Mouse (Mus musculus) bone marrow, adult 2 months (tissue): Measurements from ENCODE around the gene Dcakd. TPM values are rescaled to one million over a fixed set of nuclear protein-coding genes. Genes with fewer than 3 reads are reported as not detected.

ENCODE experiments used
- H3K27ac ChIP-seq: fragments of 200-500 bp; 2 replicates; pipeline ENCODE4 v1.5.1; 2012; ENCODE audit warnings: low read depth, mild to moderate bottlenecking, control low read depth, inconsistent platforms, low read length; ENCODE audit not compliant: control insufficient read depth, poor library complexity, insufficient read depth
- H3K4me1 ChIP-seq: fragments of 200-500 bp; 2 replicates; pipeline ENCODE4 v1.6.1; 2011; ENCODE audit warnings: low read length; ENCODE audit not compliant: control insufficient read depth, insufficient read depth
- H3K4me3 ChIP-seq: fragments of 200-500 bp; replicated peaks from 2 replicates; pipeline ENCODE3; 2011; ENCODE audit warnings: mild to moderate bottlenecking, low read depth, low read length, control low read depth; ENCODE audit not compliant: control insufficient read depth
- CTCF ChIP-seq: fragments of 200-500 bp; IDR thresholded peaks from 2 replicates; pipeline ENCODE4 v1.5.1; 2011; ENCODE audit warnings: low read length, control low read depth; ENCODE audit not compliant: control insufficient read depth, insufficient read depth
- POLR2A ChIP-seq: fragments of 200-500 bp; IDR thresholded peaks from 2 replicates; pipeline ENCODE4 v1.6.1; 2011; ENCODE audit warnings: low read depth, mild to moderate bottlenecking, control low read depth, low read length, borderline replicate concordance; ENCODE audit not compliant: control insufficient read depth
- WGBS: fragments of 180-500 bp; shearing (Covaris S2); methylation state at CpG from one replicate; pipeline ENCODE4 v1.1.7; 2018; 5-methylcytosine and 5-hydroxymethylcytosine counted together
- polyA plus RNA-seq: library from polyadenylated mRNA; stranded (reverse); fragments of >200 nt; gene quantifications from 2 replicates; pipeline ENCODE4 v1.2.4, GENCODE M21; 2011; ENCODE audit warnings: low replicate concordance; ENCODE audit not compliant: missing spikeins, insufficient read depth, insufficient read length

The Dcakd gene
- polyA plus RNA-seq, 1 experiment, result 13.9 TPM

DNA sequence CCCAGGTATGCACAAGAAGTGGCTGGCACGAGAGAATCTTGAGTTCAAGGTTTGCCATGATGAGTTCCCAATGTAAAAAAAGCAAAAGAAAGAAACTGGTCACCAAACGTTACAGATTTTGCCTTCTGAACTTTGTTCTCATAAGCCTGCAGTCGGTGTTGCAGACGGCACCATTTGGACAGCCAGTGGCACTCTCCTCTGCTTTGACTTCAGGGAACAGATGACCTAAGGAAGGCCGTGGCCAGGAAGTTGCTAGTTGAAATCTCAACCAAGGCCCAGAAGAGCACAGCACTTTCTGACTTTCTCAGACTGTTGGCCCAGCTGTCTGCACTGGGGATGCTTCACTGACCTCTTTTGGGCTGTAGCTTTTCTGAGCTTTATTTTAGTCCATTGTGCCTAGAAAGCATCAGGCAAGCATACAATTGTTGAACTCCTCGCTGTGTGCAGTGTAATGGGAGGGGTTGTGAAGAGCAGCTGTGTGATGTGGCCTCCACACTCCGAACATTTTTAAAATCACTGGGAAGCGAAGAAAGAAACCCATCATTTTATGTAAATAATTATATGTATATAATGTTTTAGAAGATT lies 8.8 kb upstream of the Dcakd start:
- 86% methylated on average over 8 of the region's 8 CpGs for WGBS
- TF ChIP-seq POLR2A, result no peak
- TF ChIP-seq CTCF, result no peak

GRCm38 (mm10) chr11:103035007-103035406 lies 6.9 kb upstream of the Dcakd start:
- Histone ChIP-seq H3K4me1 (no peaks in the 10 kb centered on the region; the same call in 1 of the 2 replicates), H3K4me3 (no peak overlapping the region), H3K27ac (no peak overlapping the region; the same call in 1 of the 2 replicates)
- 82% methylated on average over 6 of the region's 6 CpGs for WGBS
- TF ChIP-seq POLR2A (no peak), CTCF (no peak)

More for the DNA sequence above, 8.8 kb upstream of the Dcakd start:
- Histone ChIP-seq H3K27ac (no peak overlapping the region), H3K4me1 (no peaks in the 10 kb centered on the region; the same call in 1 of the 2 replicates), H3K4me3 (no peak overlapping the region)

DNA sequence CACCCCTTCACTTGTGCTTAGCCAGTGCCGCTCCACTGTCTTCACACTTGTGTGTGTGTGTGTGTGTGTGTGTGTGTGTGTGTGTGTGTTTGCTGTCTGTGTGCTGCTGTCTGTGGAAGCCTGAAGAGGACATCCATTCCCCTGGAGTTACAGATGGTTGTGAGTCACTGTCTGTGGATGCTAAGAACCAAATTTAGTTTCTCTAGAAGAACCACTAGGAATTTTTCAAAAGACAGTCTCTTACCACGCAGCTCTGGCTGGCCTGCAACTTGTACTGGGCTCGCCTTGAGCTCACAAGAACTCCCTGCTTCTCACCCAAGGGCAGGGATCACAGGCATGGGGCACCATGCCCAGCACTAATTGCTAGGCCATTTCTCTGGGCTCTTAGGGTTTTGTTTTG lies 4.9 kb upstream of the Dcakd start:
- 78% methylated on average over 3 of the region's 3 CpGs for WGBS
- TF ChIP-seq CTCF, result no peak
- no peak for TF ChIP-seq POLR2A
- Histone ChIP-seq H3K4me3 (no peak overlapping the region), H3K4me1 (no peaks in the 10 kb centered on the region; the same call in 1 of the 2 replicates), H3K27ac (no peak overlapping the region)

GRCm38 (mm10) chr11:103027570-103028175 lies 460 bp downstream of the Dcakd start:
- Histone ChIP-seq H3K4me1 (peaks cover 2% of the 10 kb centered on the region; the same call in 1 of the 2 replicates), H3K27ac (peak overlapping the region; percentile 79)

GRCm38 (mm10) chr11:103026901-103027300 lies 1.2 kb downstream of the Dcakd start:
- TF ChIP-seq CTCF (no peak), POLR2A (no peak)
- peaks cover 2% of the 10 kb centered on the region; the same call in 1 of the 2 replicates for H3K4me1 ChIP-seq
- no peak overlapping the region for H3K4me3 ChIP-seq
- H3K27ac ChIP-seq, result no peak overlapping the region; the same call in 1 of the 2 replicates
- 58% methylated on average over 3 of the region's 3 CpGs for WGBS

More at GRCm38 (mm10) chr11:103027570-103028175, 460 bp downstream of the Dcakd start:
- WGBS, result 3% methylated on average over 8 of the region's 8 CpGs
- H3K4me3 ChIP-seq, result peak overlapping the region; percentile 86
- no peak for TF ChIP-seq CTCF
- no peak for TF ChIP-seq POLR2A

DNA sequence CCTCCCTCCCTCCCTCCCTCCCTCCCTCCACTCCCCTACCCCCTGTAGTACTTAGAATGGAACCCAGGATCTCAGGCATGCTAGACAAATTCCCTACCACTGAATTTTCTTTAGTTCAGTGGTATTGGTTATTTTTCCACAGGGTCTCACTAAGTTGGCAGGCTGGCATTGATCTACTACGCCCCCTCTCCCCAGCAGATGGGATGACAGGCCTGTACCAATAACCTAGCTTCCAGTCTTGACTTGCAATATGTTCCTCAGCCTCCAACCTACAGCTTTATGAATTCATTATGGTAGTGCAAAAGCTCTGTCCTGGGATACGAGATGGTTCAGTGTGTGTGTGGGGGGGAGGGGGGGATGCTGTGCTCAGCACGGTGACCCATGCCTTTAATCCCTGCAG lies 4.2 kb downstream of the Dcakd start:
- TF ChIP-seq POLR2A, result no peak
- TF ChIP-seq CTCF, result no peak
- no peak overlapping the region for H3K4me3 ChIP-seq
- peaks cover 2% of the 10 kb centered on the region; the same call in 1 of the 2 replicates for H3K4me1 ChIP-seq
- no peak overlapping the region for H3K27ac ChIP-seq
- WGBS, result 85% methylated on average over 3 of the region's 3 CpGs

GRCm38 (mm10) chr11:103020713-103021335 lies 7.3 kb downstream of the Dcakd start:
- TF ChIP-seq CTCF (no peak), POLR2A (no peak)
- WGBS, result 91% methylated on average over 3 of the region's 3 CpGs
- Histone ChIP-seq H3K4me3 (no peak overlapping the region), H3K27ac (no peak overlapping the region), H3K4me1 (no peaks in the 10 kb centered on the region; the same call in 1 of the 2 replicates)

DNA sequence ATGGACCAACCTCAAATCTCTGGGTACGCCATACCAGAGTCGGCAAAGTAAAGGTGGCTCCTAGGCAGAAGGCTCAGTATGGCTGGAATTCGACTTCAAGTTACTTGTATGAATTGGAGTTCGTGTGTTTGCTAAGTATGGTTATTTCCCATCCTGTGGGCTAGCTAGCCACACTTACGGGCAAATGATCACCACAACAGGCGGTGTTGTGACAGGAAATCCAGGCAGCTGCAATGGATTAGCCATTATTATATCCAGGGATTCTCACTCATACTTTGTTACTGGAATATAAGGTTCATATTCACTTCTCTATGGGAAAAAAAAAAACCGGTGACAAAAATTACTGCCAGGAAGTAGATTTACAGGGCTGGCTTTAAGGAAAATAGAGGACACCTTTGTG lies 8.8 kb downstream of the Dcakd start:
- Histone ChIP-seq H3K27ac (no peak overlapping the region), H3K4me3 (no peak overlapping the region), H3K4me1 (no peaks in the 10 kb centered on the region; the same call in 1 of the 2 replicates)
- WGBS, result 79% methylated on average over 7 of the region's 7 CpGs
- TF ChIP-seq CTCF (no peak), POLR2A (no peak)
